Mouse (Mus musculus): ENCODE measurements around the gene Pccb.

DNA sequence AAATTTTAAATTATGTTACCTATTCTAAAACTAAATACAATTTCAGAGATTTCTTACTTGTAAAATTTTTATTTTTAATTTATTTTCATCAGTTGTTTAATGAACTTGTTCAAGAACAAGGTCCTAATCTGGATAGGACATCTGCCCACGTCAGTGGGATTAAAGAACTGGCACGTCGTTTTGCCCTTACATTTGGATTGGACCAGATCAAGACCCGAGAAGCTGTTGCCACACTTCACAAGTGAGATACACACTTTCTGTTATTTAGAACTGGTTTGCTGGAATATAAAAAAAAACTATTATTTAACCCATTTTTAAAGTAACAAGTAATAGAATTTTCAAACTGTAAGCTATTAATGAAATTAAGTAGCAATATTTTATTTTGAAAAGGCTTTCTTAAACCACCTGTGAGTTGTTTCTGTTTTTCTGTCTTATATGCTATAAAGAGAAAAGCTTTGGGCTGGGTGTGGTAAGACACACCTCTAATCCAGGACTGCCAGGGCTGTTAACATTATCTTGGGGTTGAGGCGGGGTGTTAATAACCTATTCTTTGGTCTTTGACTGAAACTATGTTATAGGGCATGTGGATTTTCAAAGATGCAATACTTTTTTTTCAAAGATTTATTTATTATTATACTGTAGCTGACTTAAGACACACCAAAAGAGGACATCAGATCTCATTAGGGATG is 89.9 kb downstream of the Pccb start:
- TF ChIP-seq POLR2A (IDR thresholded peaks at IDR 0.05; ENCODE audit: extremely low read depth, insufficient read depth, low read length) (no peak), CTCF (IDR thresholded peaks at IDR 0.05; ENCODE audit: extremely low read depth, insufficient read depth, low read length) (no peak)
